Mouse (Mus musculus) liver, adult 2 months (tissue): ENCODE measurements at regions not wholly inside any gene's neighbourhood (a gene's known extent, or its start where the extent isn't known, plus 50 kb on each side); places are given as distances from the start of the nearest gene placed in this dataset.

Source experiments
- DNase-seq: peaks from one replicate; pipeline ENCODE4 v3.0.0-alpha.2; 2011; ENCODE audit warnings: low read depth, low spot score; ENCODE audit errors: extremely low read depth
- H3K27ac ChIP-seq: fragments of 200-500 bp; replicated peaks from 2 replicates; pipeline ENCODE4 v1.5.1; 2012; ENCODE audit warnings: low read depth, mild to moderate bottlenecking, control low read depth, inconsistent platforms, low read length; ENCODE audit not compliant: insufficient read depth
- H3K27me3 ChIP-seq: fragments of 200-500 bp; 2 replicates; pipeline ENCODE4 v1.6.1; 2012; ENCODE audit warnings: mild to moderate bottlenecking, moderate library complexity, low read length, inconsistent platforms; ENCODE audit not compliant: control insufficient read depth, insufficient read depth
- H3K36me3 ChIP-seq: fragments of 200-500 bp; 2 replicates; pipeline ENCODE4 v1.6.1; 2012; ENCODE audit warnings: low read length, inconsistent platforms; ENCODE audit not compliant: control insufficient read depth, insufficient read depth
- H3K4me1 ChIP-seq: fragments of 200-500 bp; 2 replicates; pipeline ENCODE4 v1.6.1; 2011; ENCODE audit warnings: low read length; ENCODE audit not compliant: control insufficient read depth, insufficient read depth
- H3K4me3 ChIP-seq: fragments of 200-500 bp; 2 replicates; pipeline ENCODE4 v1.5.1; 2011; ENCODE audit warnings: low read depth, mild to moderate bottlenecking, control low read depth, low read length, moderate library complexity; ENCODE audit not compliant: insufficient read depth
- H3K79me2 ChIP-seq: fragments of 200-500 bp; 2 replicates; pipeline ENCODE4 v1.6.1; 2012; ENCODE audit warnings: inconsistent platforms, mild to moderate bottlenecking, low read length, moderate library complexity; ENCODE audit not compliant: control insufficient read depth, insufficient read depth
- H3K9ac ChIP-seq: fragments of 200-500 bp; 2 replicates; pipeline ENCODE4 v1.6.1; 2012; ENCODE audit warnings: low read depth, mild to moderate bottlenecking, control low read depth, inconsistent platforms, low read length
- CTCF ChIP-seq: fragments of 200-500 bp; IDR thresholded peaks from 2 replicates; pipeline ENCODE4 v1.5.1; 2011; ENCODE audit warnings: low read depth, low read length, control low read depth
- POLR2A ChIP-seq: fragments of 200-500 bp; IDR thresholded peaks from 2 replicates; pipeline ENCODE4 v1.6.1; 2011; ENCODE audit warnings: low read length, control low read depth; ENCODE audit not compliant: insufficient read depth; ENCODE audit errors: extremely low read depth
- WGBS: fragments of 180-500 bp; shearing (Covaris S2); methylation state at CpG from one replicate; pipeline ENCODE4 v1.1.7; 2018; 5-methylcytosine and 5-hydroxymethylcytosine counted together

DNA sequence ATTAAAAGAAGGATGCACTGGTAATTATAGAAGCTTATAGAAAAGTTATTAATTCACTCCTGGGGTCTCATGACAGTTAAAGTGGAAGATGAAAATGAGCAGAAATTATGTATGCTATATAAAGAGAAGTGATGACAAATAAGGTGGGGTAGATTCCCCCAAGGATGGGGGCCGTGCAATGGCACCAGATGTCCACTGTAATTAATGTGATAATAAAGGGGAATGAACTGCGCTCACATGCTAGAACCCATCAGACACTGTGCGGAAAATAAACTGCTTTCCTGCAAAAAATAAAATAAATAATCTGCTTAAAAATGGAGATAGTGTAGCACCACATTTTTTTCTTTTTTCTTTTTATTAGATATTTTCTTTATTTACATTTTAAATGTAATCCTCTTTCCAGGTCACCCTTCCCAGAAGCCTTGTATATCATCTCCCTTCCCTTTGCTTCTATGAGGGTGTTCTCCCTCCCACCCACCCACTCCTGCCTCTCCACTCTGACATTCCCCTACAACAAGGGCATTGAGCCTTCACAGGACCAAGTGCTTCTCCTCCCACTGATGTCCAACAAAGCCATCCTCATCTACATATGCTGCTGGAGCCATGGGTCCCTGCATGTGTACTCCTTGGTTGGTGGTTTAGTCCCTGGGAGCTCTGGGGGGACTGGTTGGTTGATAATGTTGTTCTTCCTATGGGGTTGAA, 934.0 kb upstream of the Pcdh20 start:
- H3K27ac ChIP-seq = no peak overlapping the region
- TF ChIP-seq POLR2A = no peak
- no peak for TF ChIP-seq CTCF
- 77% methylated on average over 3 of the region's 3 CpGs for WGBS
- H3K79me2 ChIP-seq = no peaks in the 10 kb centered on the region
- no peak overlapping the region for H3K4me3 ChIP-seq
- no peak overlapping the region for H3K9ac ChIP-seq
- no peaks in the 10 kb centered on the region for H3K4me1 ChIP-seq
- no peaks in the 10 kb centered on the region for H3K27me3 ChIP-seq
- no peak for DNase-seq
- H3K36me3 ChIP-seq = no peaks in the 10 kb centered on the region

GRCm38 (mm10) chr14:89402568-89403339, 931.6 kb upstream of the Pcdh20 start:
- Histone ChIP-seq H3K4me3 (no peak overlapping the region), H3K27ac (no peak overlapping the region), H3K36me3 (no peaks in the 10 kb centered on the region), H3K4me1 (no peaks in the 10 kb centered on the region), H3K9ac (no peak overlapping the region), H3K27me3 (no peaks in the 10 kb centered on the region), H3K79me2 (no peaks in the 10 kb centered on the region)
- peak; percentile 18 for DNase-seq
- 30% methylated on average over 3 of the region's 3 CpGs for WGBS
- TF ChIP-seq CTCF (peak; percentile 25; the same call in 1 of the 2 replicates), POLR2A (no peak)

- Histone ChIP-seq H3K36me3 (no peaks in the 10 kb centered on the region), H3K4me3 (no peak overlapping the region), H3K27ac (no peak overlapping the region), H3K27me3 (no peaks in the 10 kb centered on the region), H3K79me2 (no peaks in the 10 kb centered on the region), H3K9ac (no peak overlapping the region), H3K4me1 (no peaks in the 10 kb centered on the region)
- no peak for DNase-seq
- TF ChIP-seq CTCF = no peak
- no peak for TF ChIP-seq POLR2A
- 50% methylated on average over 5 of the region's 5 CpGs for WGBS
Measured at GRCm38 (mm10) chr14:89357050-89357749, 886.0 kb upstream of the Pcdh20 start.

- WGBS = 38% methylated on average over 4 of the region's 4 CpGs
- Histone ChIP-seq H3K4me1 (no peaks in the 10 kb centered on the region), H3K9ac (no peak overlapping the region), H3K36me3 (no peaks in the 10 kb centered on the region), H3K27me3 (no peaks in the 10 kb centered on the region), H3K27ac (no peak overlapping the region), H3K79me2 (no peaks in the 10 kb centered on the region), H3K4me3 (no peak overlapping the region)
- peak; percentile 41 for DNase-seq
- 0 out of 2 replicates have a peak, but pooled peaks have one; percentile 7 for TF ChIP-seq CTCF
- no peak for TF ChIP-seq POLR2A
Measured at GRCm38 (mm10) chr14:89347972-89348371, 876.8 kb upstream of the Pcdh20 start.

GRCm38 (mm10) chr14:89325116-89325515, 853.9 kb upstream of the Pcdh20 start:
- Histone ChIP-seq H3K4me3 (no peak overlapping the region), H3K9ac (no peak overlapping the region), H3K27ac (no peak overlapping the region), H3K36me3 (no peaks in the 10 kb centered on the region), H3K4me1 (no peaks in the 10 kb centered on the region), H3K79me2 (no peaks in the 10 kb centered on the region), H3K27me3 (no peaks in the 10 kb centered on the region)
- DNase-seq = no peak
- TF ChIP-seq POLR2A = no peak
- no peak for TF ChIP-seq CTCF

- Histone ChIP-seq H3K9ac (no peak overlapping the region), H3K36me3 (no peaks in the 10 kb centered on the region), H3K27me3 (no peaks in the 10 kb centered on the region), H3K4me3 (no peak overlapping the region), H3K27ac (no peak overlapping the region), H3K4me1 (no peaks in the 10 kb centered on the region), H3K79me2 (no peaks in the 10 kb centered on the region)
- TF ChIP-seq POLR2A (no peak), CTCF (no peak)
- no peak for DNase-seq
- WGBS = 73% methylated on average over 1 of the region's 1 CpGs
Measured at GRCm38 (mm10) chr14:89308506-89308905, 837.3 kb upstream of the Pcdh20 start.
